Mouse (Mus musculus) embryo, embryonic 9.5 days (tissue): ENCODE measurements around the gene Cdh6.
A peak's percentile ranks its signal among the peaks of the same experiment; 100 is the strongest.

Source experiments
- DNase-seq: peaks from one replicate; pipeline ENCODE4 v3.0.0-alpha.2; 2017; ENCODE audit errors: extremely low spot score

Gene Cdh6

GRCm38 (mm10) chr15:13165094-13165885 is 8.2 kb downstream of the Cdh6 start:
- DNase-seq, result no peak

GRCm38 (mm10) chr15:13155820-13156219 is 17.7 kb downstream of the Cdh6 start:
- no peak for DNase-seq

GRCm38 (mm10) chr15:13155418-13155817 is 18.1 kb downstream of the Cdh6 start:
- DNase-seq, result no peak

- DNase-seq, result no peak
Observed at GRCm38 (mm10) chr15:13141983-13142382, 31.5 kb downstream of the Cdh6 start.

- no peak for DNase-seq
Observed at GRCm38 (mm10) chr15:13139662-13140061, 33.8 kb downstream of the Cdh6 start.

GRCm38 (mm10) chr15:13137166-13137565 is 36.3 kb downstream of the Cdh6 start:
- no peak for DNase-seq

GRCm38 (mm10) chr15:13134086-13134485 is 39.4 kb downstream of the Cdh6 start:
- peak; percentile 38 for DNase-seq

- DNase-seq, result no peak
Observed at GRCm38 (mm10) chr15:13133370-13133769, 40.1 kb downstream of the Cdh6 start.

- no peak for DNase-seq
Observed at GRCm38 (mm10) chr15:13132493-13132892, 41.0 kb downstream of the Cdh6 start.

- DNase-seq, result no peak
Observed at GRCm38 (mm10) chr15:13130246-13130645, 43.2 kb downstream of the Cdh6 start.

GRCm38 (mm10) chr15:13100341-13100740 is 73.1 kb downstream of the Cdh6 start:
- no peak for DNase-seq

GRCm38 (mm10) chr15:13097861-13098260 is 75.6 kb downstream of the Cdh6 start:
- DNase-seq, result no peak

GRCm38 (mm10) chr15:13095406-13095805 is 78.1 kb downstream of the Cdh6 start:
- DNase-seq, result no peak

GRCm38 (mm10) chr15:13094881-13095256 is 78.6 kb downstream of the Cdh6 start:
- DNase-seq, result no peak

- DNase-seq, result no peak
Observed at GRCm38 (mm10) chr15:13093954-13094880, 79.3 kb downstream of the Cdh6 start.

GRCm38 (mm10) chr15:13092064-13092463 is 81.4 kb downstream of the Cdh6 start:
- DNase-seq, result no peak

GRCm38 (mm10) chr15:13088504-13089058 is 84.9 kb downstream of the Cdh6 start:
- peak; percentile 75 for DNase-seq

- no peak for DNase-seq
Observed at GRCm38 (mm10) chr15:13084746-13085145, 88.7 kb downstream of the Cdh6 start.

- DNase-seq, result no peak
Observed at GRCm38 (mm10) chr15:13076908-13077669, 96.4 kb downstream of the Cdh6 start.

GRCm38 (mm10) chr15:13074047-13074446 is 99.4 kb downstream of the Cdh6 start:
- DNase-seq, result no peak

- no peak for DNase-seq
Observed at GRCm38 (mm10) chr15:13068213-13068516, 105.3 kb downstream of the Cdh6 start.
